Mouse (Mus musculus): ENCODE measurements around the gene Gm9376. TPM values are rescaled to one million over a fixed set of nuclear protein-coding genes. Genes with fewer than 3 reads are reported as not detected.
A peak's percentile ranks its signal among the peaks of the same experiment; 100 is the strongest.

Gm9376 gene
- polyA plus RNA-seq, 1 experiment from 2014 or later = not detected

GRCm38 (mm10) chr14:118302606-118303005 is 35.8 kb downstream of the Gm9376 start:
- Histone ChIP-seq H3K4me2 (ENCODE audit: low read depth, low read length) (no peak overlapping the region), H3K9me3 (ENCODE audit: control insufficient read depth, low read length) (no peaks in the 10 kb centered on the region), H3K4me1 (ENCODE audit: control insufficient read depth, insufficient read depth, low read length) (peaks cover 4% of the 10 kb centered on the region), H3K4me3 (ENCODE audit: low read depth, low read length) (no peak overlapping the region), H3K9ac (ENCODE audit: low read depth, low read length) (no peak overlapping the region), H3K27ac (replicated peaks; ENCODE audit: low read depth, low read length) (no peak overlapping the region), H3K36me3 (ENCODE audit: control insufficient read depth, insufficient read depth, low read length) (no peaks in the 10 kb centered on the region), H3K27me3 (replicated peaks; ENCODE audit: control insufficient read depth, insufficient read depth, low read length) (no peaks in the 10 kb centered on the region)
- DNase-seq (ENCODE audit: low spot score) = no peak
- 82% methylated on average over 14 of the region's 14 CpGs for WGBS
- ATAC-seq (ENCODE audit: low read depth) = no peak

- DNase-seq (ENCODE audit: low spot score) = peak; percentile 13
- no peaks in the 10 kb centered on the region for H3K27me3 ChIP-seq (replicated peaks; ENCODE audit: control insufficient read depth, insufficient read depth, low read length)
- H3K9ac ChIP-seq (ENCODE audit: low read depth, low read length) = no peak overlapping the region
- no peaks in the 10 kb centered on the region for H3K9me3 ChIP-seq (ENCODE audit: control insufficient read depth, low read length)
- no peak overlapping the region for H3K4me3 ChIP-seq (ENCODE audit: low read depth, low read length)
- H3K27ac ChIP-seq (replicated peaks; ENCODE audit: low read depth, low read length) = no peak overlapping the region
- peaks cover 4% of the 10 kb centered on the region for H3K4me1 ChIP-seq (ENCODE audit: control insufficient read depth, insufficient read depth, low read length)
- 70% methylated on average over 9 of the region's 9 CpGs for WGBS
- no peak overlapping the region for H3K4me2 ChIP-seq (ENCODE audit: low read depth, low read length)
- ATAC-seq (ENCODE audit: low read depth) = no peak
- H3K36me3 ChIP-seq (ENCODE audit: control insufficient read depth, insufficient read depth, low read length) = no peaks in the 10 kb centered on the region
These were observed 37.8 kb downstream of the Gm9376 start for GRCm38 (mm10) chr14:118304560-118304959.

GRCm38 (mm10) chr14:118305951-118306350 is 39.2 kb downstream of the Gm9376 start:
- H3K4me1 ChIP-seq (ENCODE audit: control insufficient read depth, insufficient read depth, low read length) = peaks cover 4% of the 10 kb centered on the region
- no peak overlapping the region for H3K4me2 ChIP-seq (ENCODE audit: low read depth, low read length)
- ATAC-seq (ENCODE audit: low read depth) = peak; percentile 63; the same call in 1 of the 2 replicates
- H3K27me3 ChIP-seq (replicated peaks; ENCODE audit: control insufficient read depth, insufficient read depth, low read length) = no peaks in the 10 kb centered on the region
- H3K9ac ChIP-seq (ENCODE audit: low read depth, low read length) = no peak overlapping the region
- H3K27ac ChIP-seq (replicated peaks; ENCODE audit: low read depth, low read length) = 0 out of 2 replicates have a peak overlapping the region, but pooled peaks have one; percentile 10
- H3K36me3 ChIP-seq (ENCODE audit: control insufficient read depth, insufficient read depth, low read length) = no peaks in the 10 kb centered on the region
- no peaks in the 10 kb centered on the region for H3K9me3 ChIP-seq (ENCODE audit: control insufficient read depth, low read length)
- no peak overlapping the region for H3K4me3 ChIP-seq (ENCODE audit: low read depth, low read length)
- DNase-seq (ENCODE audit: low spot score) = peak; percentile 75
- WGBS = 43% methylated on average over 9 of the region's 9 CpGs

GRCm38 (mm10) chr14:118307060-118307459 is 40.3 kb downstream of the Gm9376 start:
- 68% methylated on average over 8 of the region's 8 CpGs for WGBS
- Histone ChIP-seq H3K4me1 (ENCODE audit: control insufficient read depth, insufficient read depth, low read length) (peaks cover 4% of the 10 kb centered on the region), H3K9ac (ENCODE audit: low read depth, low read length) (no peak overlapping the region), H3K27me3 (replicated peaks; ENCODE audit: control insufficient read depth, insufficient read depth, low read length) (no peaks in the 10 kb centered on the region), H3K9me3 (ENCODE audit: control insufficient read depth, low read length) (no peaks in the 10 kb centered on the region), H3K4me2 (ENCODE audit: low read depth, low read length) (no peak overlapping the region), H3K36me3 (ENCODE audit: control insufficient read depth, insufficient read depth, low read length) (no peaks in the 10 kb centered on the region), H3K27ac (replicated peaks; ENCODE audit: low read depth, low read length) (no peak overlapping the region), H3K4me3 (ENCODE audit: low read depth, low read length) (no peak overlapping the region)
- ATAC-seq (ENCODE audit: low read depth) = no peak
- DNase-seq (ENCODE audit: low spot score) = peak; percentile 37

GRCm38 (mm10) chr14:118311703-118312102 is 44.9 kb downstream of the Gm9376 start:
- H3K36me3 ChIP-seq (ENCODE audit: control insufficient read depth, insufficient read depth, low read length) = no peaks in the 10 kb centered on the region
- no peak overlapping the region for H3K9ac ChIP-seq (ENCODE audit: low read depth, low read length)
- H3K4me2 ChIP-seq (ENCODE audit: low read depth, low read length) = no peak overlapping the region
- DNase-seq (ENCODE audit: low spot score) = no peak
- no peak overlapping the region for H3K4me3 ChIP-seq (ENCODE audit: low read depth, low read length)
- no peak overlapping the region for H3K27ac ChIP-seq (replicated peaks; ENCODE audit: low read depth, low read length)
- no peaks in the 10 kb centered on the region for H3K27me3 ChIP-seq (replicated peaks; ENCODE audit: control insufficient read depth, insufficient read depth, low read length)
- H3K4me1 ChIP-seq (ENCODE audit: control insufficient read depth, insufficient read depth, low read length) = no peaks in the 10 kb centered on the region
- 90% methylated on average over 8 of the region's 8 CpGs for WGBS
- H3K9me3 ChIP-seq (ENCODE audit: control insufficient read depth, low read length) = peaks cover 3% of the 10 kb centered on the region; the same call in 1 of the 2 replicates
- ATAC-seq (ENCODE audit: low read depth) = no peak

- H3K4me2 ChIP-seq (ENCODE audit: low read depth, low read length) = no peak overlapping the region
- WGBS = 88% methylated on average over 10 of the region's 10 CpGs
- no peaks in the 10 kb centered on the region for H3K27me3 ChIP-seq (replicated peaks; ENCODE audit: control insufficient read depth, insufficient read depth, low read length)
- H3K27ac ChIP-seq (replicated peaks; ENCODE audit: low read depth, low read length) = no peak overlapping the region
- no peaks in the 10 kb centered on the region for H3K36me3 ChIP-seq (ENCODE audit: control insufficient read depth, insufficient read depth, low read length)
- no peak overlapping the region for H3K4me3 ChIP-seq (ENCODE audit: low read depth, low read length)
- no peak overlapping the region for H3K9ac ChIP-seq (ENCODE audit: low read depth, low read length)
- no peak for ATAC-seq (ENCODE audit: low read depth)
- H3K4me1 ChIP-seq (ENCODE audit: control insufficient read depth, insufficient read depth, low read length) = no peaks in the 10 kb centered on the region
- peaks cover 3% of the 10 kb centered on the region; the same call in 1 of the 2 replicates for H3K9me3 ChIP-seq (ENCODE audit: control insufficient read depth, low read length)
- DNase-seq (ENCODE audit: low spot score) = no peak
These were observed 45.9 kb downstream of the Gm9376 start for GRCm38 (mm10) chr14:118312664-118313063.

- DNase-seq (ENCODE audit: low spot score) = no peak
- Histone ChIP-seq H3K4me2 (ENCODE audit: low read depth, low read length) (no peak overlapping the region), H3K27me3 (replicated peaks; ENCODE audit: control insufficient read depth, insufficient read depth, low read length) (no peaks in the 10 kb centered on the region), H3K27ac (replicated peaks; ENCODE audit: low read depth, low read length) (no peak overlapping the region), H3K9ac (ENCODE audit: low read depth, low read length) (no peak overlapping the region), H3K36me3 (ENCODE audit: control insufficient read depth, insufficient read depth, low read length) (no peaks in the 10 kb centered on the region), H3K9me3 (ENCODE audit: control insufficient read depth, low read length) (peaks cover 3% of the 10 kb centered on the region; the same call in 1 of the 2 replicates), H3K4me3 (ENCODE audit: low read depth, low read length) (no peak overlapping the region), H3K4me1 (ENCODE audit: control insufficient read depth, insufficient read depth, low read length) (no peaks in the 10 kb centered on the region; the same call in 1 of the 2 replicates)
- WGBS = 89% methylated on average over 3 of the region's 3 CpGs
- no peak for ATAC-seq (ENCODE audit: low read depth)
These were observed 47.2 kb downstream of the Gm9376 start for GRCm38 (mm10) chr14:118313931-118314330.

GRCm38 (mm10) chr14:118317260-118317659 is 50.5 kb downstream of the Gm9376 start:
- H3K27ac ChIP-seq (replicated peaks; ENCODE audit: low read depth, low read length) = no peak overlapping the region
- H3K4me2 ChIP-seq (ENCODE audit: low read depth, low read length) = no peak overlapping the region
- H3K4me1 ChIP-seq (ENCODE audit: control insufficient read depth, insufficient read depth, low read length) = no peaks in the 10 kb centered on the region; the same call in 1 of the 2 replicates
- no peak overlapping the region for H3K9ac ChIP-seq (ENCODE audit: low read depth, low read length)
- ATAC-seq (ENCODE audit: low read depth) = no peak
- peaks cover 18% of the 10 kb centered on the region for H3K27me3 ChIP-seq (replicated peaks; ENCODE audit: control insufficient read depth, insufficient read depth, low read length)
- peaks cover 3% of the 10 kb centered on the region; the same call in 1 of the 2 replicates for H3K9me3 ChIP-seq (ENCODE audit: control insufficient read depth, low read length)
- 72% methylated on average over 9 of the region's 9 CpGs for WGBS
- H3K4me3 ChIP-seq (ENCODE audit: low read depth, low read length) = no peak overlapping the region
- no peak for DNase-seq (ENCODE audit: low spot score)
- H3K36me3 ChIP-seq (ENCODE audit: control insufficient read depth, insufficient read depth, low read length) = no peaks in the 10 kb centered on the region

All from embryonic facial prominence, embryonic 14.5 days (tissue).